Mouse (Mus musculus) ES-E14 (cell line): ENCODE data around the gene Slc35e3. TPM values are rescaled to one million over a fixed set of nuclear protein-coding genes. Genes with fewer than 3 reads are reported as not detected.

ENCODE experiments used
- DNase-seq: peaks from one replicate; pipeline ENCODE4 v3.0.0-alpha.2; 2013; ENCODE audit warnings: low read depth, low spot score
- H3K27ac ChIP-seq: 2 replicates; pipeline ENCODE4 v1.5.1; 2012; ENCODE audit warnings: low read depth, mild to moderate bottlenecking, low read length, moderate library complexity, mixed read lengths; ENCODE audit not compliant: poor library complexity, insufficient read depth, severe bottlenecking
- H3K36me3 ChIP-seq: 2 replicates; pipeline ENCODE4 v1.6.1; 2012; ENCODE audit warnings: mild to moderate bottlenecking, low read length, moderate library complexity, mixed read lengths; ENCODE audit not compliant: control insufficient read depth, poor library complexity, insufficient read depth, severe bottlenecking
- H3K4me1 ChIP-seq, 2 experiments: fragments of 150-350 bp in 1 of 2; sonication (generic) in 1 of 2; 2 replicates each; pipeline ENCODE4 v1.6.1; 2012; ENCODE audit warnings: low read length in 2 of 2, mild to moderate bottlenecking in 1 of 2, mixed read lengths in 1 of 2; ENCODE audit not compliant: control insufficient read depth in 2 of 2, insufficient read depth in 2 of 2, poor library complexity in 1 of 2
- H3K4me3 ChIP-seq, 2 experiments: fragments of 150-350 bp in 1 of 2; sonication (generic) in 1 of 2; 2 replicates each; pipeline ENCODE4 v1.5.1; 2012; ENCODE audit warnings: low read length in 2 of 2, low read depth in 1 of 2, mild to moderate bottlenecking in 1 of 2, mixed read lengths in 1 of 2; ENCODE audit not compliant: insufficient read depth in 1 of 2, poor library complexity in 1 of 2, severe bottlenecking in 1 of 2
- H3K9ac ChIP-seq: 2 replicates; pipeline ENCODE4 v1.6.1; 2012; ENCODE audit warnings: low read depth, mild to moderate bottlenecking, low read length, mixed read lengths; ENCODE audit not compliant: poor library complexity, insufficient read depth, severe bottlenecking
- H3K9me3 ChIP-seq: fragments of 150-350 bp; sonication (generic); 2 replicates; pipeline ENCODE4 v1.6.1; 2012; ENCODE audit warnings: low read depth, mild to moderate bottlenecking, low read length; ENCODE audit not compliant: control insufficient read depth, insufficient read depth
- CHD2 ChIP-seq: IDR thresholded peaks from 2 replicates; pipeline ENCODE4 v1.6.1; 2014; ENCODE audit warnings: mild to moderate bottlenecking, low read depth, low read length, inconsistent platforms
- HCFC1 ChIP-seq: IDR thresholded peaks from 2 replicates; pipeline ENCODE4 v1.6.1; 2012; ENCODE audit warnings: low read length, inconsistent platforms, borderline replicate concordance; ENCODE audit not compliant: insufficient read depth
- MAFK ChIP-seq: IDR thresholded peaks from 2 replicates; pipeline ENCODE4 v1.6.1; 2014; ENCODE audit warnings: mild to moderate bottlenecking, low read depth, low read length, inconsistent platforms; ENCODE audit not compliant: insufficient read depth
- ZC3H11A ChIP-seq: IDR thresholded peaks from 2 replicates; pipeline ENCODE4 v1.6.1; 2012; ENCODE audit warnings: low read depth, mild to moderate bottlenecking, inconsistent platforms, low read length, borderline replicate concordance
- ZNF384 ChIP-seq: IDR thresholded peaks from 2 replicates; pipeline ENCODE4 v1.6.1; 2012; ENCODE audit warnings: low read depth, low read length, inconsistent platforms
- in situ Hi-C, 2 experiments: fragments of 600-800 bp; cut with MboI; formaldehyde crosslinking; loops; one replicate each; pipeline ENCODE4 v1.15.1; 2025; ENCODE audit warnings: low sequenced_read_pairs in 2 of 2, inconsistent platforms in 1 of 2; ENCODE audit not compliant: unreplicated experiment in 2 of 2
- total RNA-seq: library from RNA; depleted of rRNA; stranded (reverse); fragments of 300-350 nt; gene quantifications from 2 replicates; pipeline ENCODE4 v1.2.3, GENCODE M21; 2012

The Slc35e3 gene
- total RNA-seq, 1 experiment: 16.3 TPM

- Histone ChIP-seq H3K36me3 (peaks cover 46% of the 10 kb centered on the region), H3K9ac (no peak overlapping the region), H3K4me1 (no peaks in the 10 kb centered on the region), H3K4me3 (no peak overlapping the region), H3K27ac (no peak overlapping the region), H3K9me3 (peaks cover 1% of the 10 kb centered on the region)
- DNase-seq: no peak
- TF ChIP-seq HCFC1 (no peak), ZC3H11A (no peak), CHD2 (no peak), ZNF384 (no peak), MAFK (no peak)
- in situ Hi-C loops: no loop called here
Measured at GRCm38 (mm10) chr10:117755086-117755798, 9.1 kb upstream of the Slc35e3 start.

GRCm38 (mm10) chr10:117754609-117754940 is 8.4 kb upstream of the Slc35e3 start:
- no peak for DNase-seq
- Histone ChIP-seq H3K9ac (no peak overlapping the region), H3K27ac (no peak overlapping the region), H3K4me1 (no peaks in the 10 kb centered on the region), H3K36me3 (peaks cover 47% of the 10 kb centered on the region), H3K4me3 (no peak overlapping the region), H3K9me3 (peaks cover 5% of the 10 kb centered on the region)
- in situ Hi-C loops: no loop called here
- TF ChIP-seq CHD2 (no peak), ZNF384 (no peak), HCFC1 (no peak), MAFK (no peak), ZC3H11A (no peak)

GRCm38 (mm10) chr10:117753711-117754608 is 7.8 kb upstream of the Slc35e3 start:
- Histone ChIP-seq H3K9ac (no peak overlapping the region), H3K9me3 (peaks cover 5% of the 10 kb centered on the region), H3K4me1 (no peaks in the 10 kb centered on the region), H3K4me3 (no peak overlapping the region), H3K27ac (no peak overlapping the region), H3K36me3 (peaks cover 45% of the 10 kb centered on the region)
- no peak for TF ChIP-seq HCFC1
- no peak for TF ChIP-seq ZC3H11A
- no peak for TF ChIP-seq MAFK
- no peak for TF ChIP-seq CHD2
- TF ChIP-seq ZNF384: no peak
- DNase-seq: no peak
- in situ Hi-C loops: no loop called here

GRCm38 (mm10) chr10:117752851-117753647 is 6.9 kb upstream of the Slc35e3 start:
- DNase-seq: no peak
- TF ChIP-seq ZC3H11A (no peak), ZNF384 (no peak), HCFC1 (no peak), CHD2 (no peak), MAFK (no peak)
- H3K4me3 ChIP-seq: no peak overlapping the region
- H3K9ac ChIP-seq: no peak overlapping the region
- H3K36me3 ChIP-seq: peaks cover 43% of the 10 kb centered on the region
- H3K4me1 ChIP-seq: no peaks in the 10 kb centered on the region
- in situ Hi-C loops: no loop called here
- peaks cover 5% of the 10 kb centered on the region for H3K9me3 ChIP-seq
- no peak overlapping the region for H3K27ac ChIP-seq
